Mouse (Mus musculus): Measurements from ENCODE around the gene Dkk3.

The Dkk3 gene

DNA sequence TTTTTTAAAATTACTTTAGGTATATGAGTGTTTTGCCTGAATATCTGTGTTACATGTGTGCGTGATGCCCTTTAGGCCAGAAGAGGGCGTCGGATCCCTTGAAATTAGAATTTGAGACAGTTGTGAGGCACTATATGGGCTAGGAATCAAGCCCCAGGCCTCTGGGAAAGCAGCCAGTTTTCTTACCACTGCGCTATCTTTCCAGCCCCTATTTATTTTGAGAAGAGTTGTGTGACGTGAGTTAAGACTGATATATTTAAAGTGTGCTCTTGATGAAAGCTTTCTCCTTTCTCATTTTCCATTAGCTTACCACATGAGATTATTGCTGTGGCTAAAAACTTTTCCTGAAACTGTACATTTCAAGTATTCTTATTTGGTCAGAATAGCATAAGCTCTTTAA lies 84.0 kb downstream of the Dkk3 start:
- no peak for DNase-seq (ENCODE audit: low read depth, low spot score)
